Mouse (Mus musculus) hindbrain, embryonic 11.5 days (tissue): ENCODE measurements around the gene Arl5a. TPM values are rescaled to one million over a fixed set of nuclear protein-coding genes. Genes with fewer than 3 reads are reported as not detected.

ENCODE experiments used
- ATAC-seq: fragments of 200-750 bp; cut with Nextera tagmentation; 2 replicates; pipeline ENCODE4 v1.8.0; 2017; ENCODE audit warnings: mild to moderate bottlenecking, moderate TSS enrichment, moderate library complexity; ENCODE audit not compliant: low FRiP score
- DNase-seq: peaks from one replicate; pipeline ENCODE4 v3.0.0-alpha.2; 2015; ENCODE audit warnings: low spot score
- H3K27ac ChIP-seq: fragments of 300-500 bp; sonication (generic); 2 replicates; pipeline ENCODE4 v1.5.1; 2014; ENCODE audit warnings: mild to moderate bottlenecking, low read depth, low read length
- H3K27me3 ChIP-seq: fragments of 300-500 bp; sonication (generic); 2 replicates; pipeline ENCODE4 v1.6.1; 2014; ENCODE audit warnings: mild to moderate bottlenecking, low read length, moderate library complexity, mixed read lengths; ENCODE audit not compliant: control insufficient read depth, insufficient read depth
- H3K36me3 ChIP-seq: fragments of 300-500 bp; sonication (generic); 2 replicates; pipeline ENCODE4 v1.6.1; 2014; ENCODE audit warnings: mild to moderate bottlenecking, low read length, moderate library complexity, mixed read lengths; ENCODE audit not compliant: control insufficient read depth, insufficient read depth
- H3K4me1 ChIP-seq: fragments of 300-500 bp; sonication (generic); replicated peaks from 2 replicates; pipeline ENCODE4 v1.6.1; 2014; ENCODE audit warnings: low read length, mixed read lengths; ENCODE audit not compliant: control insufficient read depth, insufficient read depth
- H3K4me2 ChIP-seq: fragments of 300-500 bp; sonication (generic); replicated peaks from 2 replicates; pipeline ENCODE4 v1.6.1; 2014; ENCODE audit warnings: mild to moderate bottlenecking, low read depth, low read length
- H3K4me3 ChIP-seq: fragments of 300-500 bp; sonication (generic); 2 replicates; pipeline ENCODE4 v1.5.1; 2014; ENCODE audit warnings: low read depth, low read length
- H3K9ac ChIP-seq: fragments of 300-500 bp; sonication (generic); 2 replicates; pipeline ENCODE4 v1.6.1; 2014; ENCODE audit warnings: low read depth, low read length
- H3K9me3 ChIP-seq: fragments of 300-500 bp; sonication (generic); 2 replicates; pipeline ENCODE4 v1.6.1; 2016; ENCODE audit warnings: low read length; ENCODE audit not compliant: control insufficient read depth
- WGBS: fragments of 180-500 bp; shearing (Covaris S2); extraction: QIAGEN DNeasy Blood & Tissue Kit; methylation state at CpG from one replicate; pipeline ENCODE4 v1.1.7; 2014; 5-methylcytosine and 5-hydroxymethylcytosine counted together
- polyA plus RNA-seq: library from polyadenylated mRNA; unstranded; fragments of >200 nt; fragmentation: Nextera tagmentation; extraction: Ambion mirVana; gene quantifications from 2 replicates; pipeline ENCODE4 v1.2.1, GENCODE M21; 2014

Arl5a gene
- polyA plus RNA-seq, 1 experiment from 2014 or later, result 61.1 TPM

GRCm38 (mm10) chr2:52377706-52378447, 46.8 kb downstream of the Arl5a start:
- H3K36me3 ChIP-seq, result no peaks in the 10 kb centered on the region
- H3K4me2 ChIP-seq, result no peak overlapping the region

GRCm38 (mm10) chr2:52374706-52375105, 50.0 kb downstream of the Arl5a start:
- Histone ChIP-seq H3K27me3 (no peaks in the 10 kb centered on the region), H3K4me3 (no peak overlapping the region), H3K27ac (no peak overlapping the region), H3K9ac (no peak overlapping the region), H3K36me3 (no peaks in the 10 kb centered on the region), H3K9me3 (no peaks in the 10 kb centered on the region), H3K4me2 (no peak overlapping the region), H3K4me1 (no peaks in the 10 kb centered on the region)
- WGBS, result 92% methylated on average over 6 of the region's 6 CpGs
- DNase-seq, result no peak
- no peak for ATAC-seq

More at GRCm38 (mm10) chr2:52377706-52378447, 46.8 kb downstream of the Arl5a start:
- Histone ChIP-seq H3K27me3 (no peaks in the 10 kb centered on the region), H3K4me3 (no peak overlapping the region), H3K4me1 (no peaks in the 10 kb centered on the region), H3K9ac (no peak overlapping the region), H3K9me3 (no peaks in the 10 kb centered on the region), H3K27ac (no peak overlapping the region)
- no peak for ATAC-seq
- no peak for DNase-seq
- WGBS, result 57% methylated on average over 13 of the region's 13 CpGs

- ATAC-seq (no peak), DNase-seq (no peak)
- no peaks in the 10 kb centered on the region for H3K27me3 ChIP-seq
- no peak overlapping the region for H3K27ac ChIP-seq
- H3K9me3 ChIP-seq, result no peaks in the 10 kb centered on the region
- no peaks in the 10 kb centered on the region for H3K4me1 ChIP-seq
- H3K4me2 ChIP-seq, result no peak overlapping the region
- 83% methylated on average over 6 of the region's 6 CpGs for WGBS
- H3K9ac ChIP-seq, result no peak overlapping the region
- H3K4me3 ChIP-seq, result no peak overlapping the region
- no peaks in the 10 kb centered on the region for H3K36me3 ChIP-seq
These were observed 52.2 kb downstream of the Arl5a start for GRCm38 (mm10) chr2:52372480-52372879.

- no peak overlapping the region for H3K9ac ChIP-seq
- ATAC-seq (no peak), DNase-seq (no peak)
- H3K27me3 ChIP-seq, result no peaks in the 10 kb centered on the region
- no peak overlapping the region for H3K4me2 ChIP-seq
- no peaks in the 10 kb centered on the region for H3K36me3 ChIP-seq
- H3K27ac ChIP-seq, result no peak overlapping the region
- no peaks in the 10 kb centered on the region for H3K4me1 ChIP-seq
- H3K9me3 ChIP-seq, result no peaks in the 10 kb centered on the region
- WGBS, result 93% methylated on average over 4 of the region's 4 CpGs
- no peak overlapping the region for H3K4me3 ChIP-seq
These were observed 52.6 kb downstream of the Arl5a start for GRCm38 (mm10) chr2:52372080-52372479.

GRCm38 (mm10) chr2:52371066-52371465, 53.6 kb downstream of the Arl5a start:
- Histone ChIP-seq H3K4me2 (no peak overlapping the region), H3K4me3 (no peak overlapping the region), H3K9ac (no peak overlapping the region), H3K4me1 (no peaks in the 10 kb centered on the region), H3K36me3 (no peaks in the 10 kb centered on the region), H3K27me3 (no peaks in the 10 kb centered on the region), H3K9me3 (no peaks in the 10 kb centered on the region), H3K27ac (no peak overlapping the region)
- WGBS, result 62% methylated on average over 2 of the region's 2 CpGs
- DNase-seq (no peak), ATAC-seq (no peak)

GRCm38 (mm10) chr2:52369622-52370021, 55.1 kb downstream of the Arl5a start:
- no peak overlapping the region for H3K4me2 ChIP-seq
- ATAC-seq (no peak), DNase-seq (no peak)
- no peak overlapping the region for H3K27ac ChIP-seq
- no peaks in the 10 kb centered on the region for H3K9me3 ChIP-seq
- H3K4me1 ChIP-seq, result no peaks in the 10 kb centered on the region
- WGBS, result 98% methylated on average over 6 of the region's 6 CpGs
- no peak overlapping the region for H3K4me3 ChIP-seq
- H3K36me3 ChIP-seq, result no peaks in the 10 kb centered on the region
- no peak overlapping the region for H3K9ac ChIP-seq
- H3K27me3 ChIP-seq, result no peaks in the 10 kb centered on the region

- Histone ChIP-seq H3K27me3 (no peaks in the 10 kb centered on the region), H3K9me3 (no peaks in the 10 kb centered on the region), H3K4me2 (no peak overlapping the region), H3K4me1 (no peaks in the 10 kb centered on the region), H3K4me3 (no peak overlapping the region), H3K27ac (no peak overlapping the region), H3K36me3 (no peaks in the 10 kb centered on the region), H3K9ac (no peak overlapping the region)
- WGBS, result 89% methylated on average over 5 of the region's 5 CpGs
- DNase-seq (no peak), ATAC-seq (no peak)
These were observed 57.0 kb downstream of the Arl5a start for GRCm38 (mm10) chr2:52367665-52368064.

- no peak overlapping the region for H3K4me3 ChIP-seq
- no peak for ATAC-seq
- no peak overlapping the region for H3K4me2 ChIP-seq
- H3K9ac ChIP-seq, result no peak overlapping the region
- no peaks in the 10 kb centered on the region for H3K4me1 ChIP-seq
- no peak for DNase-seq
- 81% methylated on average over 13 of the region's 13 CpGs for WGBS
- H3K27me3 ChIP-seq, result no peaks in the 10 kb centered on the region
- H3K27ac ChIP-seq, result no peak overlapping the region
- H3K36me3 ChIP-seq, result no peaks in the 10 kb centered on the region
- H3K9me3 ChIP-seq, result no peaks in the 10 kb centered on the region
These were observed 57.5 kb downstream of the Arl5a start for GRCm38 (mm10) chr2:52367248-52367647.

GRCm38 (mm10) chr2:52361086-52361485, 63.6 kb downstream of the Arl5a start:
- H3K36me3 ChIP-seq, result no peaks in the 10 kb centered on the region

More at GRCm38 (mm10) chr2:52361086-52361485, 63.6 kb downstream of the Arl5a start:
- H3K4me3 ChIP-seq, result no peak overlapping the region
- ATAC-seq, result no peak
- no peak overlapping the region for H3K27ac ChIP-seq
- DNase-seq, result no peak
- H3K27me3 ChIP-seq, result no peaks in the 10 kb centered on the region
- no peak overlapping the region for H3K4me2 ChIP-seq
- 89% methylated on average over 9 of the region's 9 CpGs for WGBS
- H3K4me1 ChIP-seq, result no peaks in the 10 kb centered on the region
- H3K9ac ChIP-seq, result no peak overlapping the region
- H3K9me3 ChIP-seq, result no peaks in the 10 kb centered on the region
